Mouse (Mus musculus): ENCODE results near the gene Nt5c2.

Gene Nt5c2

DNA sequence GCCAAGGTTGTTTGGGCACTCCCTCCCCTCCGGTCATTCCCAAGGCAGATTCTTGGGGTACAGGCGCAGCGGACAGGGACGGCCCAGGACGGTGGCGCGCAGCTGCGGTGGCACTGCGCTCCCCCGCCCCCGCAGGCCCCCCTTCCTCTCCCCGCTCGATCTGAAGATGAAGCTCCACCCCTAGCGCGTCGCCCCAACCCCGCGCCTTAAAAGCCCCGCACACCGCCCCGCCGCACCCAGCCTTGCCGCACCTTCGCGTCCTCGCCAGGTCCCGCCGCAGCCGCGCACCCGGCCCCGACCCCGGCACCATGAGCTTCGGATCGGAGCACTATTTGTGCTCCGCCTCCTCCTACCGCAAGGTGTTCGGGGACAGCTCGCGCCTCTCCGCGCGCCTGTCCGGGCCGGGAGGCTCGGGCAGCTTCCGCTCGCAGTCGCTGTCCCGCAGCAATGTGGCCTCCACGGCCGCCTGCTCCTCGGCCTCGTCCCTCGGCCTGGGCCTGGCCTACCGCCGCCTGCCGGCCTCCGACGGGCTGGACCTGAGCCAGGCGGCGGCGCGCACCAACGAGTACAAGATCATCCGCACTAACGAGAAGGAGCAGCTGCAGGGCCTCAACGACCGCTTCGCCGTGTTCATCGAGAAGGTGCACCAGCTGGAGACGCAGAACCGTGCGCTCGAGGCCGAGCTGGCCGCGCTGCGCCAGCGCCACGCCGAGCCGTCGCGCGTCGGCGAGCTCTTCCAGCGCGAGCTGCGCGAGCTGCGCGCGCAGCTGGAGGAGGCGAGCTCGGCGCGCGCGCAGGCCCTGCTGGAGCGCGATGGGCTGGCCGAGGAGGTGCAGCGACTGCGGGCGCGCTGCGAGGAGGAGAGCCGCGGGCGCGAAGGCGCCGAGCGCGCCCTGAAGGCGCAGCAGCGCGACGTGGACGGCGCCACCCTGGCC is at the start of gene Nt5c2, which contains the start of gene Ina:
Nt5c2 (minus strand) TSS at position 707 of the 935 bp plus-strand sequence.
Ina (plus strand) TSS at position 252 of the 935 bp plus-strand sequence.
- in situ Hi-C loops (cut with MboI, MseI) = no loop called here

DNA sequence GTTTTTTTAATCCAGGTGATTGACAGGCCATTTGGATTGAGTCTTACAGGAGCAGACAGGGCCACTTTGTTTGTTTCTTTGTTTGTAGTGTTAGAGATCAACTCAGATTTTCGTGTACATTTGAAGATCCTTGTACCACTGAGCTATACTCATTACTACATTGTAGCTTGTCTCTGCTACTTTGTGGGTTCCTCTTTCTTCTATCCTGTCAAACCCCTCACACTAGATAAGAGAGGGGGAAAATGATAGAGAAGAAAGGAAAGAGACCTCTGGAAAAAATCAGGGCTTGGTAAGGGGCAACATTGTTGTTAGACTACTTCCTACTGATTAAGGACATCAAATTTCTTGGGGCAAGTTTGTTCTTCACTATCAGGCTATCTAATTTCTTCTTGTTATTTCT is 42.7 kb upstream of the Nt5c2 start:
- in situ Hi-C loops (cut with MboI, MseI) = no loop called here

DNA sequence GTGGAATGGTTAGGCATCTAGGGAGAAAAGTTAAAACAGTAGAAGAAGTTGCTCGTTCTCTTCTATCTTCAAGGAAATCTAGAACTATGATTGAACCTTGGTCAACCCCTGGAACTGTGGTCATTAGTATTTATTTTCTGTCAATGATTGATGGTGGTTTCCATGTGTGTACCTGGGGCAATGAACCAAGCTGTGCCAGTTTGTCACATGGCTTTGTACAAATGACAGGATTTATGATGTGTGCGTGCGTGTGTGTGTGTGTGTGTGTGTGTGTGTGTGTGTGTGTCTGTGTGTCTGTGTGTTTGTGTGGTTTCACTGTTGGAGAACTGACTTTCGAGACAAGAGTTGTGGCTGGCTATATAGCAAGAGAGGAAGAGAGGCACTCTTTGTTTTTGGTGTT is 38.5 kb upstream of the Nt5c2 start:
- in situ Hi-C loops (cut with MboI, MseI) = no loop called here

DNA sequence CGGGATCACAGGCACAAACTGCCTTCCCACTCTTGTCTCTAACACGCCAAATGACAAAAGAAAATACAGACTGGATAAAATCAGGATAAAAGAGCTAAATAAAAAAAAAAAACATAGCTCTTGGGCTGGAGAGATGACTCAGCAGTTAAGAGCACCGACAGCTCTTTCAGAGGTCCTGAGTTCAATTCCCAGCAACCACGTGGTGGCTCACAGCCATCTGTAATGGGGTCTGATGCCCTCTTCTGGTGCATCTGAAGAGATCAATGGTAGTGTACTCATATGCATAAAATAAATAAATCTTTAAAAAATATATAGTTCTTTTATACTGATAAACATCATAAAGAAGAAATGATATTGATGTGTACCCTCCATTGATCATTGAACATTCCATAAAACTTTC is 38.0 kb upstream of the Nt5c2 start:
- in situ Hi-C loops (cut with MboI, MseI) = no loop called here

DNA sequence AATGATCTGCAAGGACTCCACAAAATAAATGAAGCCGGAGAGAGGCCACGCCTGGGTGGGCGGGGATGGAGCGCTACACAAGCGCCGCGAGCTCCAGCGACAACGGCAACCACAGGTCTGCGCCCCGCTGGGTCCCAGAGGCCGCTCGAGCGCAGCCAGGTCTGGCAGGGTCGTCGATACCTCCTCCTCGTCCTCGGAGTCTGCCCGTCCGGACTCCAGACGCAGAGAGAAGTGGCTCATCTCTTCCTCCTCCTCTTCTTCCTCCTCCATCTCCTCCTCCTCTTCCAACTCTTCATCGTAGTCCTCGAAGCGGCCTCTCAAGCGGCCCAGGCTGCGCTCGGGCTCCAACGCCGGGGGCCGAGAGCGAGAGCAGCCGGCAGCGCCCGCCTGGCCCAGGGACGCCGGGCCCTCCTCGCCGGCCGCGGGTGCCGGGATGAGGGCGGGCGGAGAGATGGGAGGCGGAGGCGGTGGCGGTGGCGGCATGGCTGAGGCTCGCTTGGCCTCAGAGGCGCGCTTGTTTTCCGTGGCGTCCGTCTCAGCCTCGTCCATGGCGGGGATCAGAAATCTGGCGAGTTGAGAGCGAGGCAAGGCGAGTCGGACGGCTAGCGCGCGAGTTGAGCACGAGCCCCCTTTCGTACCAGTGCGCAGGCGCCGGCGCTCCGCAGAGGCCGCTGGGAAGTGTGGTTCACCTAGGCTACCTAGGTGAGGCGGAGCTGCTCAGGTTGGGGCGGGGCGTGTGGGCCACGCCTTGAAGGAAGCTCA is 35.5 kb upstream of the Nt5c2 start, which contains the start of gene Pcgf6:
Pcgf6 (minus strand) TSS at position 636 of the 762 bp plus-strand sequence.
- in situ Hi-C loops (cut with MboI, MseI) = no loop called here

DNA sequence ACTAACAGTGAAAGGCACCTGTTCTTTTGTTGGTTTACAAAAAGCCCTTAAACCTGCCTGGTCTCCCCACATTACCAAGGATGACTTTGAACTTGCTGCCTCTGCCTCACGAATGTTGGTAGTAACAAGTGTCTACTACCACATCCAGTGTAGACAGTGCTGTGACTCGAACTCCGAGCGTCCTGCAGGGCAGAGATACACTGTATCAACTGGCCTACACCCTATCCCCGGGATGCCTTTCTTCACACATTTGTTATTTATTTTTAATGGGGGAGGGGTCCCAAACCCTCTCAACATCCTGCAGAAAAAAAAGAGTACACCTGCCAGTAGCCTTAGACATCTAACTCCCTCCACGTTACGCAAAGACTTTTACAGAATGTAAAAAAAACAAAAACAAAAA is 34.9 kb upstream of the Nt5c2 start:
- in situ Hi-C loops (cut with MboI, MseI) = no loop called here

DNA sequence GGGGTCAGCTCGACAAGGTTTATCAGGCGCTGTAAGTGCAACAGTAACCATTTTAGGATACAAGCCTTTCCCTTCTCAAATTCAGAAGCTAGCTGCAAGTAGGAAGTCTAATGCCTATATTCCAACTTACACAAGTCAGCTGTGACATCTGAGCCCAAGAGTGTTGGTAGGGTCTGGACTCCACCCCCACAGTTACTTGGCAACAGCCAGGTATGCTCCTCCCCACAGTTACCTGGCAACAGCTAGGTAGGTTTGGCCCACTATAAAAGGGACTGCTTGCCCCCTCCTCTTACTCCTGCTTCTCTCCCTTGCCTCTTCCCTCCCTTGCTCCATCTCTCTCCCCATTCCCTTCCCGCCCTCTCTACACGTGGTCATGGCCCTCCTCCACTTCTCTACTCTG is 34.1 kb upstream of the Nt5c2 start:
- in situ Hi-C loops (cut with MboI, MseI) = no loop called here

DNA sequence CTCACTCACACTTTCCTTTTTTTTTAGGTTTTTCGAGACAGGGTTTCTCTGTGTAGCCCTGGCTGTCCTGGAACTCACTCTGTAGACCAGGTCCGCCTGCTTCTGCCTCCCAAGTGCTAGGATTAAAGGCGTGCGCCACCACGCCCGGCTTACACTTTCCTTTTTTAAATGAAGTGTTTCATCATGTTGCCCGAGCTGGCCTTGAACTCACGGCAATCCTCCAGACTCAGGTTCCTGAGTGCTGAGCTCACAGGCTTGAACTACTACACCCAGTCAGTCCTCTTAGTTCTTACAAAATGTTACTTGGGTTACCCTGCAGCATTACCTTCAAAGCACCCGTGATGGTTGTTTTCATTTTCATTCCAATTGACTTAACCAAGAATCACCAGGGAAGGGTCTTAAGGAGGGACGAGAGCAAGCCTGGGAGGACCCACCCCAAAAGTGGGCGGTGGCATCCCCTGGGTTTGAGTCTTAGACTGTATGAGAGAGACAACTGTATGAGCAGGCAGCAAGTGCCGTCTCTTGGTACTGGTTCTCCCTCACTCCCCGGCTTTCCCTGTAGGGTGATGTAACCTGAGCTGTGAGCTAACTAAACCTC is 32.4 kb upstream of the Nt5c2 start:
- in situ Hi-C loops (cut with MboI, MseI) = no loop called here

DNA sequence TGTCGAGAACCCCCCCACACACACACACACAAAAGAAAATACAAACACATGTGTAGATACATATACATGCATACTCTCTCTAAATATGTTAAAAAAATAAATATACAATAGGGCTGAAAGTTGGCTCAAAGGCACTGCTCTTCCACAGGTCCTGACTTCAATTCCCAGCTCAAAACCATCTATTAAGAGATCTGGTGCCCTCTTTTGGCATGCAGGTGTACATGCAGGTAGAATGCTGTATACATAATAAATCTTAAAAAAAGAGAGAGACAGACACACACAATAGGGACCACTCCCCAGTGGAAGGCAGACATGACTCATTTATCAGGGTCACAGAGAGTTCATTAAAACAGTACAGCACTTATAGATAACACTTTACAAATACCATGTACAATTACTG is 31.4 kb upstream of the Nt5c2 start:
- in situ Hi-C loops (cut with MboI, MseI) = no loop called here

DNA sequence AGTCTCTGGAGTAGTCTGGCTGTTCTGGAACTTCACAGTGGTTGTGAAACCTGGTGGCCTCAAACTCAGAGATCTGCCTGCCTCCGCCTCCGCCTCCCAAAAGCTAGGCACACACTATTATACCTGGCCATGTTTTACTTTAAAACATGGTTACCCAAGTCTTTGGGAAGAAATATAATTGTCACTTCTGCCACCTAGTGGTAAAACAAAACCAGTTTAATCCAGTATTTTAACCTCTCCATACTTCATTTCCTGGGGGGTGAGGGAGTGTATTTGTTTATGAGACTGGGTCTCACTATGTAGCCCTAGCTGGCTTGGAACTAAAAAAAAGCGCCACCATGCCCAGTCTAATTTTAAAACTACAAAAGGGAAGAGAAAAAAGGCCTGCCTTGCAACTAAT is 28.7 kb upstream of the Nt5c2 start:
- in situ Hi-C loops (cut with MboI, MseI) = no loop called here

DNA sequence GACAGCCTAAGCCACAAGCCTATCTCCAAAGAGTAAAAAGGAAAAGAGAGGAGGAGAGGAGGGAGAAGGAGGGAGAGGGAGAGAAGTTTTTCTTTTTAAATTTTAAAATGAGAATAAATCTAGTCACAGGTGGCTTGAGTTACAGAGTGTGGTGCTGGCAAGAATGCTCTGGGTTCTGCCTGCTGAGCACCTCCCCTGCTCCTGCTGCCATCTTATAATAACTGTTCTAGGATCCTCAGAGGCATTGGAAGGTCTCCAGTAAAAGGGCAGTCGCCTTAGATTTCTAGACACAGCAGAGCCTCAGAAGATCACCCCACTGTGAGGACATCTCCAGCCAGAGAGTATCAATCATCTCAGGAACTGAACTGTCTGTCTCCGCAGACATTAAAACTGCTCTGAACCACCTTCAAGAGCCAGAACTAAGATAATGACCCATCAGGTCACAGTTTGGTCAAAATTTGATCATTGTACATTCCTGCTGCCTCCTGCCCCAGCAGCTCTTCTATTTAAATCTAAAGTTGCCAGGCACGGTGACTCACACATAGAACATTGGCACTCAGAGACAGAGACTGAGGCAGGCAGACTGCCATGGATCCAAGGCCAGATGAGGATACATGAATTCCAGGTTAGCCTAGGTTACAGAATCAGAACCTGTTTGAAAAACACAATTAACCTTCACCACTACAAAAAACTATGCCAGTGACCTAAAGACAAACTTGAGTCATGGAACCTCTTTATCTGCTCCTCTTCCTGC is 25.9 kb upstream of the Nt5c2 start:
- in situ Hi-C loops (cut with MboI, MseI) = no loop called here

DNA sequence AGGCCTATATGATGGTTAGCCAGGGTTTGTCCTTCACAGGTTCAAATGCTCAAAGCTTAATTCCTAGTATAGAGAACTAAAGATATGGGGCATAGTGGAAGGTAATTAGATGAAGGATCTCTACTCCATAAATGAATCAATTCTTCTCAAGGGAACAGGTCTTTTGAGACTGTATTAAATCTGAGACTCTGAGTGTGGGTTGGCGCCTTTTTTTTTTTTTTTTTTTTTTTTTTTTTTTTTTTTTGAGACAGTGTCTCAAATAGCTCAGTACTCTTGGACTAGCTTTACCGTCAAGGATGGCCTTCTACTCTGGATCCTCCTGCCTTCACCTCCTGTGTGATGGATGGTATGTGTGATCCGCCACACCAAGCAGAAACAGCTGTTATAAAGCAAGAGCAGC is 21.6 kb upstream of the Nt5c2 start:
- in situ Hi-C loops (cut with MboI, MseI) = no loop called here

DNA sequence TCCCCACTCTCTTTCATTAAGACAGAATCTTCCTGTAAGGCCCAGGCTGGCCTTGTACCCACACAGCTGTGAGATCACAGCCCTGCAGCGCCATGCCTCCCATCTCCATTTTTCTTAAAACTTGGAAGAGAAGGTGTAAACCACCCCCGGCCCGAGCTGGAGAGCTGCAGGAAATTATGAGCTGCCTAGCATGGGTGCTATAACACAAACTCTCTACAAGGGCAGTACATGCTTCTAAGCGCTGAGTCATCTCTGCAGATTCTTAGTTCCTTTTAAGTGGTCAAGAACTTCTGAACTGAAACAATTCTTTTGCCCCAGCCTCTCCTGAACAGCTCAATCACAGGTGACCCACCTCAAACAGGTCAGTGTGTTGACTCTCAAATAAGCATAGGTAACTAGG is 20.0 kb upstream of the Nt5c2 start:
- in situ Hi-C loops (cut with MboI, MseI) = no loop called here

DNA sequence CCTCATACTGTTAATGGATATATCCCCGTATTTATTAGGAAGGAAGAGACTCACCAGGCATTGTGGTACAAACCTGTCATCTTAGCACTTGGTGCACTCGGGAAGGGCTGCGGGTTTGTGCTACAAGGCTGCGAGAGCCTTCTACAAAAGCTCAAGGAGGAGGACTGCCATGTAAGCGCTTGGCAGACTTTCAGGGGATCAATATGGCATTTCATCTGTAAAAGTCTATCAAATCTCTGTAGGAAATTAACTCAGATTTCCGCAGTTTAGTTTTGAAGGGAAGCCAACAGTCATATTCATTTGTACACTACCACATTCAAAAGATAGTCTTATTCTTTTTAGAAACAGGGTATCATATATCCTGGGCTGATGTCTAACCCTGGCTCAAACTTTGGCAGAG is 16.8 kb upstream of the Nt5c2 start:
- in situ Hi-C loops (cut with MboI, MseI) = no loop called here

DNA sequence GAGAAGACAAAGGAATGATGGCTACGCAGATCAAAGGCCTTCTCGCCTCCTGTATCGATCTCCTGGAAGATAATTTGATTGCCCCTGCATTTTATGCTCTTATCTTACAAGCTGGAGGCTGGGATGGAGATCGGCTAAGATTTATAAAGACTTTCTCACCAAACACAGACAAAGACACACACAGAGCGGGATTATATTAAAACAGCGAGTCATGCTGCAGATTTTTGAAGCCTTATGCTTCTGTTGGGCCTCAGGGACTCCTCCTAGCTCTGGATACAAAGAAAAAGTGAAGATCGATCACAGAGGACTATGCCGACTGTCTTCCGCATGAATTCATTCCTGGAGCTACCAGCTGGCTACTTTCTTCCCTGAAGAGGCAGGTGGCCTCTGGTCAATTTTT is 14.8 kb upstream of the Nt5c2 start:
- in situ Hi-C loops (cut with MboI, MseI) = no loop called here

DNA sequence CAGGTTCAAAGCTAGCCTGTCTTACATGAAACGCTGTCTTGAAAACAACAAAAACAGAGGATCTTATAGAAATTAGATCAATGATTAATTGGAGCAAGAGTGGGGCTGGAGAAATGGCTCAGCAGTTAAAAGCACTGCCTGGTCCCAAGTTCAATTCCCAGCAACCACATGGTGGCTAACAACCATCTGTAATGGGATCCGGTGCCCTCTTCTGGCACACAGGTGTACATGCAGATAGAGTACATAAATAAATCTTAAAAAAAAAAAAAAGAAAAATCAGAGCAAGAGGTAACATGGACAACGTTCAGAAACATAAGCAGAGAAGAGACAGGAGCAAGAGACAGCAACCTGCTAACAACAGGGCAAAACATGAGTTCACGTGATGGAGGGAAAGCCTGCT is 11.6 kb upstream of the Nt5c2 start:
- in situ Hi-C loops (cut with MboI, MseI) = no loop called here

DNA sequence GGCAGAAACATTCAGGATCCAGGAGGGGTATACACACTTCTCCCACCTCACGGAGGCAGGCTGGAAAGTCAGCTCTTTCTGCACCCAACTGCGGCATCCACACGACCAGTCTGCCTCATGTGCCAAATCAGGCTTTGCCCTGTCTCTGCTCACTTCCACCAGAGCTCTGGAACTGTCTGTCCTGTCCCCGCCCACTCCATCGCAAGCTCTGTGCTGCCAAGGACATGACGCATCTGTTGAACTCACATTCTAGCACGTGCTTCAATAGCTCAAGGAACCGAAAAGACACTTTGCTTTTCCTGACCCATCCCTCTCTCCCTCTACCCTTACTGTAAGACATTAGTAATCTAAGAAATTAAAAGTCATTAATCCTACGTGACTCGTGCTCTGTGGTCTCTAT is 10.0 kb upstream of the Nt5c2 start:
- in situ Hi-C loops (cut with MboI, MseI) = no loop called here

DNA sequence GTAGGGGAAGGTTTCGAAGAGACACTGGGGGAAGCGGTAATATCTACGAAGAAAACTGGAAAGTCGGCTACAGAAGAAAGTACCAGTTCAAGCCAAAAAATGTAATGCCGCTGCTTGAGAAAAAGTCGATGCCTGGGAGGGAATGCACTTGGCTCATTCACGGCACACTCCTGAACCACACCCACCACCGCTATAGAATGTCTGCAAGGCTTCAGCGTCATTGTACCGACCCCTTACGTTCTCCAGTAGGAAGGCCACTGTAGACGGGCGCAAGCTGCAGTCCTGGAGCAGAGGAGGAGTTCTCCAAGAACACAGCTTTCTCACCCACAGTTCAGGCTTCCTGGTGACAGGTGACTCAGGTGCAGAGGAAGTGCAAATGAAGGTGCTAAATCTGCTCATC is 8.6 kb upstream of the Nt5c2 start:
- in situ Hi-C loops (cut with MboI, MseI) = no loop called here

DNA sequence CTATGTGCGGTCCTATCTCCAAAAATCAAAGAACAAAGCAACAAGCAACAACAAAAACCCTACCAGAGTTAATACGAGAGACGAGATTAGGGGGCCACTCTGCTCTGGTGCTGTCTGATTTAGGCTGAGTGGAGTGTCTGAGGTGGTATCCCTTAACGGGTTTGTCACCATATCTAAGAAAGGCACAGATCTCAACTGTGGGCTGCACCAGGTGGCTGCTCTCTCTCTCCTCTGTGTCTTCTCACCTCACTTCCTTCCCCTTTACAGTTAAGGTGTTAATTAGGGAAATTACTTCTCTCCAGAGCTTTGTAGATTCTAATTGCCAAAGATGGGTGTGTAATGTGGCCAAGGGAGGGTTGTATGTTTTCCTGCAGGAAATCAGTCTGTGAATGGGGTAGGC is 7.8 kb upstream of the Nt5c2 start:
- in situ Hi-C loops (cut with MboI, MseI) = no loop called here

DNA sequence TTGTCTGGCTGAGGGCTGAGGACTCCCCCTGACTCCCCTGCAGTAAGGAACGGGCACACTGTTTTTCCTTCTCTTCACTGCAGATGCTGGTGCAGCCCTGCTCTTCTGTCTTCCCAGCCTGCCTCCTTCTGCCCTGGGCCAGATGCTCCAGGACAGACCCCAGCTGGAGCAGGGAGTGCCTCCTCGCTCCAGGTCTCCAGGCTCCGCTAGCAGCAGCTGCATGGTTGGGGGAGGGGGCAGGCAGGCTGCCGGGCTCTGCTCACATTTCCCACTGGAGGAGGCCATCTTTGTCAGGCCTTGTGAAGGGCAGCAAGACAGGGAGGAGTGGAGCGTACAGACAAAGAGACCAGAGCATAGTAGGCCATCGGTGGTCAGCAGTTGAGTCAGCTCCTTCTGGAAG is 4.4 kb upstream of the Nt5c2 start:
- in situ Hi-C loops (cut with MboI, MseI) = no loop called here

DNA sequence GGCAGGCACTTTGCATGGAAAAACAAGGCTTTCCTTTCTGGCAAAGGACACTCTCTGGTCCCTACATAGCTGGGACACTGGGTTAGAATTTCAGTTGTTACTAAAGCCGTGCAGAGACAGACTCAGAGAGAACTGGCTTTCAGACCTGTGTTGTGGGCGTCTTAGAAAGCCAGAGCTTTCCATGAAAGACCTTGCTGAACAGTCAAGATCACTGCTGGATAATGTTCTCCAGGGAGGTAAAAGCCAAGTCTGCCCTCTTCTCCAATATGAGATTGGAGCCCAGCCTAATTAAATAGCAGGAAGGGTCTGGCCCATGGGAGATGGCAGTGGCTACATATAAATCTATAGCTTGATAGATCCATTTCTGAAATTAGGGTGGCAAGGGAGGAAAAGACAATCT is 3.4 kb upstream of the Nt5c2 start:
- in situ Hi-C loops (cut with MboI, MseI) = no loop called here

DNA sequence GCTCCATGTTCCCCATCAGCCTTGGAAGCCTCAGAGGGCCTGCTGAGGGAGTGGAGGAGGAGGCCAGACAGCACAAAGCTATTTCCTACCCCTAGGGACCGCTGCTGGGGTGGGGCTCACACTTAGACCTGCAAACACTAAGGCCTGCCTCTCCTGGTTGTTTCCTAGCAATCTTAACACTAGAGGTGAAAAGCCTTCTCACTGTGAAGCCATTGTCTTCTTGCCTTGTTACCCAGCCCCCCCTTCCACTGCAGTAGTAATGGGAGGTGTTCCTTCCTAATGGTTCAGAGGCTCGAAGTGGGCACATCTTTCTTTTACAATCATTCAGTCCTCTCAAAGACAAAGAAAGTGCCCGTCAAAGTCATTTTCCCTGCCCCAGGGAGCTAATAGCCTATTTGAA is 2.9 kb upstream of the Nt5c2 start:
- in situ Hi-C loops (cut with MboI, MseI) = no loop called here
